Mouse (Mus musculus): Measurements from ENCODE around the gene Calhm1. TPM values are rescaled to one million over a fixed set of nuclear protein-coding genes. Genes with fewer than 3 reads are reported as not detected.

The Calhm1 gene
- total and polyA plus RNA-seq, 3 experiments, result 0.06 TPM; not detected in 2

DNA sequence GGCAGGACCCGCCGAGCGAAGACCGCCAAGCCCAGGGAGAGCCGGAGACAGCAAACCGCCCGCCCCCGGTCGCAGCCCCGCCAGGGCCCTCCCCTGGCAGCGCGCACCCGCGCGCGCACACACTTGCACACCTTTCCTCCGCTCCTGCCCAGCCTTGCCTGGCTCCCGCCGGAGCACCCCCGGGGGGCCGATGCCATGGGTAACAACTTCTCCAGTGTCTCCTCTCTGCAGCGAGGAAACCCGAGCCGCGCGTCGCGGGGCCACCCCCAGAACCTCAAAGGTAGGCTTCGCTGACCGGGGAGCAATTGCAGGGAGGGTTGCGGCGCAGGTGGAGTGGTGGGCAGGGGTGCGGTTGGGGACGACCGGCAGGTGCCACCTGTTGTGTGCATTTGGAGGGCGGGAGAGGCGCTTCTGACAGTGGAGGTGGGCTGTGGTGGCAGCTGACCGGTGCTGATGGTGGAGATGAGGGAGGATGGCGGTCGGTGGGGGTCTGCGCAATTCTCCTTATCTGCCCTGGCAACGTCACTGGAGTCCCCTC lies 35.3 kb upstream of the Calhm1 start:
- peaks cover 0 to 6% of the 10 kb centered on the region in 2 experiments; a peak in 3 of 4 replicates for H3K27me3 ChIP-seq (ENCODE audit: control insufficient read depth in 1 of 2, insufficient read depth in 2 of 2, low read length in 2 of 2)
- H3K27ac ChIP-seq (ENCODE audit: control insufficient read depth, low read depth, low read length), result no peak overlapping the region
- no peak for TF ChIP-seq BHLHE40 (IDR thresholded peaks at IDR 0.05; ENCODE audit: borderline replicate concordance, low read depth, low read length)
- TF ChIP-seq E2F4 (IDR thresholded peaks at IDR 0.05; ENCODE audit: borderline replicate concordance, low read depth, low read length), result no peak
- TF ChIP-seq TAL1 (IDR thresholded peaks at IDR 0.05; ENCODE audit: low read length), result no peak
- TF ChIP-seq SIN3A (IDR thresholded peaks at IDR 0.05; ENCODE audit: low read length), result no peak
- no peak for TF ChIP-seq USF2 (IDR thresholded peaks at IDR 0.05; ENCODE audit: borderline replicate concordance in 1 of 2, insufficient read depth in 1 of 2, low read depth in 1 of 2, low read length in 2 of 2)
- TF ChIP-seq ETS1 (IDR thresholded peaks at IDR 0.05; ENCODE audit: low read depth, low read length), result no peak
- TF ChIP-seq MAZ (IDR thresholded peaks at IDR 0.05; ENCODE audit: low read depth, low read length), result no peak
- TF ChIP-seq USF1 (IDR thresholded peaks at IDR 0.05; ENCODE audit: low read depth, low read length), result no peak
- no peak for TF ChIP-seq POLR2A (IDR thresholded peaks at IDR 0.05; ENCODE audit: control insufficient read depth in 1 of 2, insufficient read depth in 1 of 2, low read depth in 1 of 2, low read length in 2 of 2, poor library complexity in 1 of 2)
- TF ChIP-seq POLR2AphosphoS5 (IDR thresholded peaks at IDR 0.05; ENCODE audit: borderline replicate concordance, low read depth, low read length), result no peak
- TF ChIP-seq ZKSCAN1 (IDR thresholded peaks at IDR 0.05; ENCODE audit: low read depth, low read length), result no peak
- TF ChIP-seq MAX (IDR thresholded peaks at IDR 0.05; ENCODE audit: low read length), result no peak
- TF ChIP-seq MXI1 (IDR thresholded peaks at IDR 0.05; ENCODE audit: low read depth, low read length), result no peak
- TF ChIP-seq ZMIZ1 (IDR thresholded peaks at IDR 0.05; ENCODE audit: low read depth, low read length), result no peak
- no peak for TF ChIP-seq UBTF (IDR thresholded peaks at IDR 0.05; ENCODE audit: borderline replicate concordance, insufficient read depth, low read depth, low read length)
- no peak for TF ChIP-seq KAT2A (conservative IDR thresholded peaks at IDR 0.05; ENCODE audit: low read depth, low read length)
- TF ChIP-seq HCFC1 (IDR thresholded peaks at IDR 0.05; ENCODE audit: low read depth, low read length), result no peak
- TF ChIP-seq POLR2AphosphoS2 (IDR thresholded peaks at IDR 0.05; ENCODE audit: low read length), result no peak
- TF ChIP-seq ELF1 (IDR thresholded peaks at IDR 0.05; ENCODE audit: low read depth, low read length), result no peak
- no peak for TF ChIP-seq TBP (IDR thresholded peaks at IDR 0.05; ENCODE audit: low read depth, low read length)
- no peaks in the 10 kb centered on the region for H3K36me3 ChIP-seq (ENCODE audit: control insufficient read depth in 1 of 2, insufficient read depth in 2 of 2, low read length in 2 of 2)
- no peak for DNase-seq (ENCODE audit: low read depth, low spot score)
- no peaks in the 10 kb centered on the region for H3K4me1 ChIP-seq (ENCODE audit: control insufficient read depth in 1 of 2, insufficient read depth in 2 of 2, low read length in 2 of 2)
- H3K9ac ChIP-seq (ENCODE audit: control insufficient read depth, low read depth, low read length, poor library complexity, severe bottlenecking), result no peak overlapping the region
- H3K9me3 ChIP-seq (replicated peaks; ENCODE audit: insufficient read depth, low read length), result no peaks in the 10 kb centered on the region
- no peak overlapping the region for H3K4me3 ChIP-seq (ENCODE audit: control insufficient read depth in 1 of 2, insufficient read depth in 1 of 2, low read depth in 2 of 2, low read length in 2 of 2)
- no peaks in the 10 kb centered on the region for H3K79me2 ChIP-seq (ENCODE audit: control insufficient read depth, insufficient read depth, low read length, poor library complexity)

Measured in MEL (cell line).